ENCODE assay signal across 9 mouse cellular contexts in genomic region chr5:120322031-120322731, GRCm38 (mm10).
DNase-seq lines count a peak whose midpoint lies in the region; ATAC-seq and TF ChIP-seq lines count a peak whose summit lies in the region.
"Had no signal": no experiment of that assay in that cellular context is flagged by ENCODE, and none has a peak within 500 bp of the region (broad histone marks: within the 10 kb centered on the region; RNA-seq: fewer than 3 reads in every experiment).

No protein-coding gene starts in this region.

- H3K9ac ChIP-seq in forebrain, embryonic 16.5 days (replicated peaks; ENCODE audit: low read depth, low read length), result peak overlapping the region; percentile 67
- H3K9ac ChIP-seq in midbrain, embryonic 11.5 days (ENCODE audit: low read length), result peak overlapping the region; percentile 48

- no peaks in the 10 kb centered on the region for H3K36me3 ChIP-seq in E14TG2a.4 (ENCODE audit: insufficient read depth, low read length)
- no peaks in the 10 kb centered on the region for H3K36me3 ChIP-seq in forebrain, embryonic 16.5 days (ENCODE audit: control insufficient read depth, insufficient read depth)
- no peaks in the 10 kb centered on the region for H3K36me3 ChIP-seq in midbrain, embryonic 11.5 days (ENCODE audit: control insufficient read depth, insufficient read depth, low read length)

- intact Hi-C loops in left cerebral cortex, postnatal 14 days (cut with DNase I), result no loop called here

- no peak for TF ChIP-seq CTCF in E14TG2a.4 (conservative IDR thresholded peaks at IDR 0.05; ENCODE audit: low read length)

- 2% methylated on average over 26 of the region's 30 CpGs for WGBS in forebrain, embryonic 16.5 days
- under 1% methylated on average over 25 of the region's 30 CpGs for WGBS in midbrain, embryonic 11.5 days

- H3K4me2 ChIP-seq in forebrain, embryonic 16.5 days (ENCODE audit: low read length), result peak overlapping the region; percentile 68
- H3K4me2 ChIP-seq in midbrain, embryonic 11.5 days, result peak overlapping the region; percentile 44

- H3K4me3 ChIP-seq in E14TG2a.4 (replicated peaks; ENCODE audit: low read length), result peak overlapping the region; percentile 57
- H3K4me3 ChIP-seq in forebrain, embryonic 16.5 days (replicated peaks; ENCODE audit: low read length), result peak overlapping the region; percentile 33
- H3K4me3 ChIP-seq in midbrain, embryonic 11.5 days (ENCODE audit: low read depth, low read length), result peak overlapping the region; percentile 17

- DNase-seq in ES-CJ7 (ENCODE audit: low read depth, low spot score), result peak; percentile 68
- DNase-seq in midbrain, embryonic 11.5 days (ENCODE audit: low spot score, missing footprints), result peak; percentile 97
- DNase-seq in urinary bladder, postnatal 36 days (ENCODE audit: low spot score in 2 of 2), result no peak
- no peak for DNase-seq in left cerebral cortex, postnatal 14 days (ENCODE audit: low spot score in 2 of 2)
- no peak for DNase-seq in cerebellum, postnatal 14 days
- DNase-seq: kidney, adult 18-20 months; lung, adult 18-20 months had no signal

- H3K27ac ChIP-seq in forebrain, embryonic 16.5 days (ENCODE audit: low read length), result no peak overlapping the region
- H3K27ac ChIP-seq in midbrain, embryonic 11.5 days (ENCODE audit: low read depth, low read length), result peak overlapping the region; percentile 57; the same call in 1 of the 2 replicates

- ATAC-seq in forebrain, embryonic 16.5 days, result peak; percentile 69
- peak; percentile 89 for ATAC-seq in midbrain, embryonic 11.5 days (ENCODE audit: low FRiP score)

- peaks cover 60% of the 10 kb centered on the region for H3K4me1 ChIP-seq in E14TG2a.4 (replicated peaks; ENCODE audit: low read depth, low read length)
- H3K4me1 ChIP-seq in forebrain, embryonic 16.5 days (replicated peaks; ENCODE audit: control insufficient read depth, insufficient read depth, low read length), result peaks cover 13% of the 10 kb centered on the region
- H3K4me1 ChIP-seq in midbrain, embryonic 11.5 days (ENCODE audit: control insufficient read depth, insufficient read depth, low read length), result peaks cover 20% of the 10 kb centered on the region

- H3K27me3 ChIP-seq in E14TG2a.4 (ENCODE audit: insufficient read depth, low read length), result peaks cover 89% of the 10 kb centered on the region
- H3K27me3 ChIP-seq in forebrain, embryonic 16.5 days (replicated peaks; ENCODE audit: control insufficient read depth, insufficient read depth, low read length), result no peaks in the 10 kb centered on the region
- H3K27me3 ChIP-seq in midbrain, embryonic 11.5 days (ENCODE audit: control insufficient read depth, insufficient read depth, low read length), result peaks cover 86% of the 10 kb centered on the region

- H3K9me3 ChIP-seq in E14TG2a.4 (ENCODE audit: low read length), result no peaks in the 10 kb centered on the region
- no peaks in the 10 kb centered on the region for H3K9me3 ChIP-seq in forebrain, embryonic 16.5 days (ENCODE audit: control insufficient read depth, low read length)
- H3K9me3 ChIP-seq in midbrain, embryonic 11.5 days (ENCODE audit: control insufficient read depth, low read length), result no peaks in the 10 kb centered on the region

Comparison
In these comparisons a context has a peak if more than half of its experiments do, and no peak if none do; other contexts are left out.
1. DNase-seq: peak in ES-CJ7 (single experiment) and midbrain, embryonic 11.5 days (single experiment); none in urinary bladder, postnatal 36 days (0 of 2), left cerebral cortex, postnatal 14 days (0 of 2) and cerebellum, postnatal 14 days (0 of 2).
2. Peak in every context shown above with its lines, with median percentiles within 50 percentile points of each other: H3K4me3 ChIP-seq.